Mouse (Mus musculus) limb, embryonic 10.5 days (tissue): Measurements from ENCODE around the gene Tubb5. TPM values are rescaled to one million over a fixed set of nuclear protein-coding genes. Genes with fewer than 3 reads are reported as not detected.
A peak's percentile ranks its signal among the peaks of the same experiment; 100 is the strongest.
"Not testable (repeated sequence)": the region's sequence is repeated elsewhere in the genome, so short reads cannot be mapped to it uniquely, and the experiment has no call there.

ENCODE experiments used
- DNase-seq: peaks from one replicate; pipeline ENCODE4 v3.0.0-alpha.2; 2017; ENCODE audit warnings: low spot score
- H3K27ac ChIP-seq: fragments of 300-500 bp; sonication (generic); 2 replicates; pipeline ENCODE4 v1.5.1; 2016; ENCODE audit warnings: mild to moderate bottlenecking
- H3K27me3 ChIP-seq: fragments of 300-500 bp; sonication (generic); 2 replicates; pipeline ENCODE4 v1.6.1; 2016; ENCODE audit warnings: low read depth, mild to moderate bottlenecking; ENCODE audit not compliant: poor library complexity, severe bottlenecking
- H3K36me3 ChIP-seq: fragments of 300-500 bp; sonication (generic); 2 replicates; pipeline ENCODE4 v1.6.1; 2016; ENCODE audit warnings: mild to moderate bottlenecking, moderate library complexity
- H3K4me1 ChIP-seq: fragments of 300-500 bp; sonication (generic); 2 replicates; pipeline ENCODE4 v1.6.1; 2016
- H3K4me3 ChIP-seq: fragments of 300-500 bp; sonication (generic); 2 replicates; pipeline ENCODE4 v1.5.1; 2016; ENCODE audit warnings: mild to moderate bottlenecking, moderate library complexity
- H3K9me3 ChIP-seq: fragments of 300-500 bp; sonication (generic); replicated peaks from 2 replicates; pipeline ENCODE4 v1.6.1; 2016; ENCODE audit warnings: mild to moderate bottlenecking
- WGBS: fragments of 180-500 bp; shearing (Covaris S2); methylation state at CpG from one replicate; pipeline ENCODE4 v1.1.7; 2016; 5-methylcytosine and 5-hydroxymethylcytosine counted together
- polyA plus RNA-seq: library from polyadenylated mRNA; unstranded; fragments of >200 nt; fragmentation: Nextera tagmentation; extraction: Ambion mirVana; gene quantifications from 2 replicates; pipeline ENCODE4 v1.2.1, GENCODE M21; 2016

Gene Tubb5
- polyA plus RNA-seq, 1 experiment from 2014 or later, result 1,509 TPM

DNA sequence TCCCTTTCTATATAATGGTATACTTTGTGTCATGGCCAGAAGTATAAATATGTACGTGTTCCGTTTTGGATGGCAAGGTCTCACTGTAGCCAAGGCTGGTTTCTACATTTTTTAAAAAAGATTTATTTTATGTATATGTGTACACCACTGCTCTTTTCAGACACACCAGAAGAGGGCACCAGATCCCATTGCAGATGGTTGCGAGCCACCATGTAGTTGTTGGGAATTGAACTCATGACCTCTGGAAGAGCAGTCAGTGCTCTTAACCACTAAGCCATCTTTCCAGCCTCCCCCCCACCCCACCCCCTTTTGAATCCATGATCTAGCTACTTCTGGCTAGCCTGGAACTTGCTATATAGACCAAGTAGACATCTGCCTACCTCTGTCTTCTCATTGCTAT is 5.4 kb upstream of the Tubb5 start:
- Histone ChIP-seq H3K4me3 (no peak overlapping the region), H3K27me3 (no peaks in the 10 kb centered on the region), H3K4me1 (peaks cover 21% of the 10 kb centered on the region; the same call in 1 of the 2 replicates), H3K9me3 (no peaks in the 10 kb centered on the region), H3K27ac (no peak overlapping the region), H3K36me3 (peaks cover 46% of the 10 kb centered on the region)
- WGBS, result 93% methylated on average over 3 of the region's 3 CpGs
- no peak for DNase-seq

- Histone ChIP-seq H3K27me3 (no peaks in the 10 kb centered on the region), H3K36me3 (peaks cover 31% of the 10 kb centered on the region), H3K9me3 (no peaks in the 10 kb centered on the region), H3K4me1 (peaks cover 21% of the 10 kb centered on the region; the same call in 1 of the 2 replicates), H3K27ac (peak overlapping the region; percentile 93), H3K4me3 (peak overlapping the region; percentile 68)
- DNase-seq, result peak; percentile 56
- WGBS, result 22% methylated on average over 11 of the region's 11 CpGs
Measured at GRCm38 (mm10) chr17:35842006-35842405, 3.9 kb upstream of the Tubb5 start.

- Histone ChIP-seq H3K36me3 (peaks cover 31% of the 10 kb centered on the region), H3K27me3 (no peaks in the 10 kb centered on the region), H3K9me3 (no peaks in the 10 kb centered on the region), H3K4me3 (peak within 1 kb of the TSS; percentile 68), H3K4me1 (peaks cover 21% of the 10 kb centered on the region; the same call in 1 of the 2 replicates), H3K27ac (peak within 1 kb of the TSS; percentile 93)
- DNase-seq, result peak; percentile 98
- under 1% methylated on average over 59 of the region's 59 CpGs for WGBS
Measured at GRCm38 (mm10) chr17:35841076-35841950, 3.2 kb upstream of the Tubb5 start, which contains the start of gene Mdc1. Gene Mdc1 (plus strand): TSS chr17:35841515.

- Histone ChIP-seq H3K9me3 (no peaks in the 10 kb centered on the region), H3K4me1 (peaks cover 27% of the 10 kb centered on the region), H3K27ac (peak overlapping the region; percentile 93), H3K27me3 (no peaks in the 10 kb centered on the region), H3K4me3 (peak overlapping the region; percentile 68), H3K36me3 (peaks cover 31% of the 10 kb centered on the region)
- whole genome bisulfite sequencing, result 56% methylated on average over 14 of the region's 14 CpGs
- DNase-seq, result no peak
Measured at GRCm38 (mm10) chr17:35840561-35840960, 2.5 kb upstream of the Tubb5 start.

DNA sequence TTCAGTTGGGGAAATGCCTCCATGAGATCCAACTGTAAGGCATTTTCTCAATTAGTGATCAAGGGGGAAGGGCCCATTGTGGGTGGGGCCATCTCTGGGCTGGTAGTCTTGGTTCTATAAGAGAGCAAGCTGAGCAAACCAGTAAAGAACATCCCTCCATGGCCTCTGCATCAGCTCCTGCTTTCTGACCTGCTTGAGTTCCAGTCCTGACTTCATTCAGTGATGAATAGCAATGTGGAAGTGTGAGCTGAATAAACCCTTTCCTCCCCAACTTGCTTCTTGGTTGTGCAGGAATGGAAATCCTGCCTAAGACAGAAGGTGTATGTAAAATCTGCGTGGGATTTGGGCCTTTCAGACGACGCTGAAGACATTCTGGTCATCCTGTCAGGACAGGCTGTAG is 896 bp upstream of the Tubb5 start:
- H3K36me3 ChIP-seq, result peaks cover 33% of the 10 kb centered on the region
- H3K9me3 ChIP-seq, H3K27me3 ChIP-seq, DNase-seq: not testable (repeated sequence)
- peak overlapping the region; percentile 98 for H3K27ac ChIP-seq
- H3K4me1 ChIP-seq, result peaks cover 40% of the 10 kb centered on the region
- 58% methylated on average over 3 of the region's 3 CpGs for WGBS
- H3K4me3 ChIP-seq, result peak overlapping the region; percentile 85

DNA sequence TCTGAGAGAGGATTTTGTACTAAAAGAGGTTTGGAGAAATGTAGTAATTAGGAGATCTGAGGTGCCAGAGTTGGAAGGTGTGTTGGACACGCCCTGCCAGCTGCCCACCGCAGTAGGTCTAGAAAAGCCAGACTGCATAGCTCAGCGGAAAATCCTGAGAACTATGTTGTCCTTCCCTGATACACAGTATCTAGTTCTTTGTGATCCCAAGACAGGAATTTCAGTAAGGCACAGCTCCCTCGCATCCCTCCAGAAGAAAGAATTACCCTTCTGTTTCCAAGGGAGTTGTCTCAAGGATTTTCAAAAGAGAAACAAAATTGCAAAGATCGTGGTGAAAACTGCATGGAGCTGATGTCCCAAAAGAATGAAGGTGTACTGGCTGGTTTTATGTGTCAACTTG is 464 bp upstream of the Tubb5 start:
- Histone ChIP-seq H3K4me1 (peaks cover 41% of the 10 kb centered on the region), H3K4me3 (peak overlapping the region; percentile 85), H3K27ac (peak overlapping the region; percentile 98), H3K36me3 (peaks cover 35% of the 10 kb centered on the region), H3K9me3 (no peaks in the 10 kb centered on the region), H3K27me3 (no peaks in the 10 kb centered on the region)
- DNase-seq, result peak; percentile 57
- 2% methylated on average over 5 of the region's 5 CpGs for WGBS

GRCm38 (mm10) chr17:35837487-35837886 is 619 bp downstream of the Tubb5 start:
- Histone ChIP-seq H3K9me3 (no peaks in the 10 kb centered on the region), H3K27ac (peak overlapping the region; percentile 98), H3K4me3 (peak overlapping the region; percentile 85), H3K27me3 (no peaks in the 10 kb centered on the region), H3K4me1 (peaks cover 33% of the 10 kb centered on the region), H3K36me3 (peaks cover 46% of the 10 kb centered on the region)
- WGBS, result under 1% methylated on average over 18 of the region's 18 CpGs
- peak; percentile 77 for DNase-seq

DNA sequence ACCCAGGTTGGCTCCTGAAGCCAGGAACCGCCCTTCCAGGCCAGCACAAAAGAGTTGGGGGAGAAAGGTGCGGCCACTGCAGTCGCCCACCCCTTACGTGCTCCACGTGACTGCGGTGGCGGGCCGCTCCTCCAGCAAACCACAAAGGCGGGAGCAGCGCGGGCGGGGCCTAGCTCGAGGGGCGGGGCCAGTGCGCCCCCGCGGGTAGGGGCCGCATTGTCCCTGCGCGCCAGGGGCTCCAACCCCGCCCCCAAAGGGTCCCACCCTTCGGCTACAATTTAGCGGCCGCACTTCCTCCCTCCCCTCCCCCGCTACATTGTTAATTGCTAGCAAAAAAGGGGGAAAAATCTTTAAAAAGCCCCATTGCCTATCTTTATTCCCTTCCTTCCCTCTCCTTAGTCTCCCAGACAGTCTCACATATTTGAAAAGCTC is 1.1 kb downstream of the Tubb5 start:
- DNase-seq, result peak; percentile 95
- 0% methylated on average over 25 of the region's 25 CpGs for WGBS
- Histone ChIP-seq H3K4me3 (peak overlapping the region; percentile 85), H3K36me3 (peaks cover 50% of the 10 kb centered on the region), H3K27ac (peak overlapping the region; percentile 98), H3K9me3 (no peaks in the 10 kb centered on the region), H3K4me1 (peaks cover 28% of the 10 kb centered on the region), H3K27me3 (no peaks in the 10 kb centered on the region)

DNA sequence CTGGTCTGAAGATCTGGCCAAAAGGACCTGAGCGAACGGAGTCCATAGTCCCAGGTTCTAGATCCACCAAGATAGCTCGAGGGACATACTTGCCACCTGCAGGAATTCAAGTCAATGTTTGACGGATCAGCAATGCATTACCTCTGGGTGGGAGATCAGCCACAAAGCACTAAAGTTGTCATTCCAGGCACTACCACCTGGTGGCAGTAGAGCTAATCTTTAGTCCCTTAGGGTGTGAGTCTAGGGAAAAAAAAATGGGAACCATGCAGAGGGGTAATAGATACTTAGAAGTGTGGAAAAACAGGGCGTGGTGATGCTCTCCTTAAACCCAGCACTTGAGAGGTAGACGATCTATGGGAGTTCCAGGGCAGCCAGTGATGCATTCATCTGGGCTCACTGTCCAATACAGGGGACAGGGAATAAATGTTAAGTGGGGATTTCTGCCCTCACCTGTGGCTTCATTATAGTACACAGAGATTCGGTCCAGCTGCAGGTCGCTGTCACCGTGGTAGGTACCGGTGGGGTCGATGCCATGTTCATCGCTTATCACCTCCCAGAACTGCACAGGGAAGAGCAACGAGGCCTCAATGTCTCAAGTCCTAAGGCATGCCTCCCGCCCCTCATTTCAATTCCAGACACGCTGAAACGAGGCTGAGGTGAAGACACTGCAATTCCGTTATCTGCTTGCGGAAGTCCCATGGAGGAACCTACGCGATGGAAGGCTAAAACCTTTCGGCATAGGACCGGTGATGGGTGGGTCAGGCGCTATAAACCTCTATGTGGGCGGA is 1.7 kb downstream of the Tubb5 start:
- peaks cover 57% of the 10 kb centered on the region for H3K36me3 ChIP-seq
- 9% methylated on average over 24 of the region's 24 CpGs for WGBS

DNA sequence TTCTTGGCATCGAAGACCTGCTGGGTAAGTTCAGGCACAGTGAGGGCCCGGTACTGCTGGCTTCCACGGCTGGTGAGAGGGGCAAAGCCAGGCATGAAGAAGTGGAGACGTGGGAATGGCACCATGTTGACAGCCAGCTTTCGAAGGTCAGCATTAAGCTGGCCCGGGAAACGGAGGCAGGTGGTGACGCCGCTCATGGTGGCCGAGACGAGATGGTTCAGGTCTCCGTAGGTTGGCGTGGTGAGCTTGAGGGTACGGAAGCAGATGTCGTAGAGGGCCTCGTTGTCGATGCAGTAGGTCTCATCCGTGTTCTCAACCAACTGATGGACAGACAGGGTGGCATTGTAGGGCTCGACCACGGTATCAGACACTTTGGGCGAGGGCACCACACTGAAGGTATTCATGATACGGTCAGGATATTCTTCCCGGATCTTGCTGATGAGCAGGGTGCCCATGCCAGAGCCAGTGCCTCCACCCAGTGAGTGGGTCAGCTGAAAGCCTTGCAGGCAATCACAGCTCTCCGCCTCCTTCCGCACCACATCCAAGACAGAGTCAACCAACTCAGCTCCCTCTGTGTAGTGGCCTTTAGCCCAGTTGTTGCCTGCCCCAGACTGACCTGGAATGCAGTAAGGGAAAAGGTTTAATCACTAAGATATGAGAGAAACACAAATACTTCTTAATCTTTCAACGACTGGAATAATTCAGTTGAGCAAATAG is 2.5 kb downstream of the Tubb5 start:
- Histone ChIP-seq H3K9me3 (no peaks in the 10 kb centered on the region), H3K36me3 (peaks cover 64% of the 10 kb centered on the region), H3K27me3 (no peaks in the 10 kb centered on the region), H3K4me1 (peaks cover 28% of the 10 kb centered on the region), H3K4me3 (peak overlapping the region; percentile 85), H3K27ac (peak overlapping the region; percentile 98; the same call in 1 of the 2 replicates)
- WGBS, result 87% methylated on average over 26 of the region's 26 CpGs
- no peak for DNase-seq

More for the DNA sequence above, 1.7 kb downstream of the Tubb5 start:
- DNase-seq, result peak; percentile 67
- H3K27ac ChIP-seq, result peak overlapping the region; percentile 98
- H3K9me3 ChIP-seq, result no peaks in the 10 kb centered on the region
- H3K4me3 ChIP-seq, result peak overlapping the region; percentile 85
- H3K4me1 ChIP-seq, result peaks cover 28% of the 10 kb centered on the region
- H3K27me3 ChIP-seq, result no peaks in the 10 kb centered on the region

GRCm38 (mm10) chr17:35834696-35835422 is 3.2 kb downstream of the Tubb5 start:
- no peak for DNase-seq
- Histone ChIP-seq H3K4me3 (peak overlapping the region; percentile 85), H3K36me3 (peaks cover 65% of the 10 kb centered on the region), H3K9me3 (no peaks in the 10 kb centered on the region), H3K27ac (no peak overlapping the region), H3K27me3 (no peaks in the 10 kb centered on the region), H3K4me1 (peaks cover 33% of the 10 kb centered on the region)
- 87% methylated on average over 26 of the region's 26 CpGs for WGBS

- Histone ChIP-seq H3K9me3 (no peaks in the 10 kb centered on the region), H3K4me3 (peak overlapping the region; percentile 85), H3K27me3 (no peaks in the 10 kb centered on the region), H3K4me1 (peaks cover 33% of the 10 kb centered on the region), H3K36me3 (peaks cover 69% of the 10 kb centered on the region), H3K27ac (no peak overlapping the region)
- 67% methylated on average over 5 of the region's 5 CpGs for WGBS
- DNase-seq, result no peak
Measured at GRCm38 (mm10) chr17:35833894-35834293, 4.2 kb downstream of the Tubb5 start.
